Mouse (Mus musculus) heart, embryonic 11.5 days (tissue): Measurements from ENCODE around the gene Slc6a17. TPM values are rescaled to one million over a fixed set of nuclear protein-coding genes. Genes with fewer than 3 reads are reported as not detected.
A peak's percentile ranks its signal among the peaks of the same experiment; 100 is the strongest.

Experiments
- ATAC-seq: fragments of 200-750 bp; cut with Nextera tagmentation; replicated peaks from 2 replicates; pipeline ENCODE4 v1.8.0; 2017; ENCODE audit warnings: moderate library complexity; ENCODE audit not compliant: insufficient number of reproducible peaks, low FRiP score, low TSS enrichment
- H3K27ac ChIP-seq: fragments of 300-500 bp; sonication (generic); 2 replicates; pipeline ENCODE4 v1.5.1; 2014; ENCODE audit warnings: mild to moderate bottlenecking, low read depth, low read length
- H3K27me3 ChIP-seq: fragments of 300-500 bp; sonication (generic); 2 replicates; pipeline ENCODE4 v1.6.1; 2014; ENCODE audit warnings: mild to moderate bottlenecking, low read length, mixed read lengths; ENCODE audit not compliant: control insufficient read depth, insufficient read depth
- H3K36me3 ChIP-seq: fragments of 300-500 bp; sonication (generic); 2 replicates; pipeline ENCODE4 v1.6.1; 2014; ENCODE audit warnings: mild to moderate bottlenecking, low read length, moderate library complexity, mixed read lengths; ENCODE audit not compliant: control insufficient read depth, insufficient read depth
- H3K4me1 ChIP-seq: fragments of 300-500 bp; sonication (generic); 2 replicates; pipeline ENCODE4 v1.6.1; 2014; ENCODE audit warnings: low read length; ENCODE audit not compliant: control insufficient read depth, insufficient read depth
- H3K4me2 ChIP-seq: fragments of 300-500 bp; sonication (generic); 2 replicates; pipeline ENCODE4 v1.6.1; 2014; ENCODE audit warnings: mild to moderate bottlenecking, moderate library complexity
- H3K4me3 ChIP-seq: fragments of 300-500 bp; sonication (generic); 2 replicates; pipeline ENCODE4 v1.5.1; 2014; ENCODE audit warnings: low read depth, low read length
- H3K9ac ChIP-seq: fragments of 300-500 bp; sonication (generic); 2 replicates; pipeline ENCODE4 v1.6.1; 2014; ENCODE audit warnings: mild to moderate bottlenecking, low read depth, low read length, moderate library complexity
- H3K9me3 ChIP-seq: fragments of 300-500 bp; sonication (generic); replicated peaks from 2 replicates; pipeline ENCODE4 v1.6.1; 2016; ENCODE audit warnings: low read length; ENCODE audit not compliant: control insufficient read depth
- WGBS: fragments of 180-500 bp; shearing (Covaris S2); extraction: QIAGEN DNeasy Blood & Tissue Kit; methylation state at CpG from one replicate; pipeline ENCODE4 v1.1.7; 2014; ENCODE audit not compliant: insufficient replicate concordance; 5-methylcytosine and 5-hydroxymethylcytosine counted together
- polyA plus RNA-seq: library from polyadenylated mRNA; unstranded; fragments of >200 nt; fragmentation: Nextera tagmentation; extraction: Ambion mirVana; gene quantifications from 2 replicates; pipeline ENCODE4 v1.2.1, GENCODE M21; 2014

The Slc6a17 gene
- polyA plus RNA-seq, result 3.3 and 4.0 TPM in 2 replicates

GRCm38 (mm10) chr3:107517631-107518108 lies at the start of gene Slc6a17:
Gene Slc6a17 (minus strand): TSS chr3:107518018.
- H3K27me3 ChIP-seq, result peaks cover 62% of the 10 kb centered on the region
- WGBS, result under 1% methylated on average over 67 of the region's 68 CpGs
- peaks cover 3% of the 10 kb centered on the region; the same call in 1 of the 2 replicates for H3K4me1 ChIP-seq
- peak within 1 kb of the TSS; percentile 89 for H3K4me2 ChIP-seq
- no peaks in the 10 kb centered on the region for H3K36me3 ChIP-seq
- H3K9ac ChIP-seq, result peak within 1 kb of the TSS; percentile 67
- ATAC-seq, result peak; percentile 58
- H3K4me3 ChIP-seq, result peak within 1 kb of the TSS; percentile 60
- no peaks in the 10 kb centered on the region for H3K9me3 ChIP-seq
- no peak within 1 kb of the TSS for H3K27ac ChIP-seq

GRCm38 (mm10) chr3:107565331-107565730 lies 47.5 kb upstream of the Slc6a17 start:
- Histone ChIP-seq H3K36me3 (no peaks in the 10 kb centered on the region), H3K27me3 (peaks cover 6% of the 10 kb centered on the region; the same call in 1 of the 2 replicates), H3K27ac (peak overlapping the region; percentile 36), H3K4me1 (peaks cover 37% of the 10 kb centered on the region), H3K9me3 (no peaks in the 10 kb centered on the region), H3K9ac (peak overlapping the region; percentile 3), H3K4me3 (no peak overlapping the region), H3K4me2 (no peak overlapping the region)
- ATAC-seq, result no peak
- WGBS, result 9% methylated on average over 3 of the region's 3 CpGs

DNA sequence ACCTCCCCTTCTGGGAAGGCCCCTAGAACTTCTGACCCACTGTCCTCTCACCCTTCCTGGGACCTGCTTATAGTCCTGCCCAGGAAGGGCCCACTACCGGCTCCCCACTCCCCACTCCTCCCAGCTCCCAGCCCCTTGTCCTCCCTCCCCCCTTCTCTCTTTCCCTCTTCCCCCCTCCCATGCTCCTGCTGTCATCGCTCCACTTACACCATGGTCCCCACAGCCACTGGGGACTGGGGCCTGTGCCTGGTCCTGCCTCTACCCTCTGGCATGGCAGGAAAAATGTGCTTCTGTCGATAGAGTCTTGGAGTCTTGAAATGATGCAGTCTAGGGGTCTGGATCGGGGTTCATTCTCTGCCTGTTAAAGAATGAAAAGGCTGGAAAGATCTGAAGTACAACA lies 46.1 kb upstream of the Slc6a17 start:
- Histone ChIP-seq H3K27ac (peak overlapping the region; percentile 90), H3K36me3 (no peaks in the 10 kb centered on the region), H3K4me1 (peaks cover 35% of the 10 kb centered on the region), H3K4me2 (no peak overlapping the region), H3K4me3 (no peak overlapping the region), H3K27me3 (peaks cover 9% of the 10 kb centered on the region; the same call in 1 of the 2 replicates), H3K9me3 (no peaks in the 10 kb centered on the region), H3K9ac (no peak overlapping the region)
- peak; percentile 62 for ATAC-seq
- WGBS, result 8% methylated on average over 4 of the region's 4 CpGs

DNA sequence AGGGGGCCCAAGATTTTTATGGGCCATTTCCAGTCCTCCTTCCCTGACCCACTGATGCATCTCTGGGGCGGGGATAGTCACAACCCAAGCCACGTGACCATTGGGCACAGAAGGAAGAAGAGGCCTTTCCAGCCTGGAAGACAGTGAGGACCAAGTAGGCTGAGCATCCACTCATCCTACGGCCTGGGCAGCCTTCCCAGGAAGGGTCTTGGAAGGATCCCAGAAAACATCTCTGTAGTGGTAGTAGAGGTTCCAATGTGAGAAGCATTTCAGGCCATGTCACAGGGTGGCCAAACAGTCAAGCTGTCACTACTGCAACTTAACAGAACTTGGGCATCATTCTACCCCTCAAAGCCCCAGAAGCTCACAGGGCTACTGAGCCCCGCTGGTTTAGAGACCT lies 44.8 kb upstream of the Slc6a17 start:
- Histone ChIP-seq H3K4me1 (peaks cover 25% of the 10 kb centered on the region), H3K9ac (no peak overlapping the region), H3K27me3 (peaks cover 13% of the 10 kb centered on the region; the same call in 1 of the 2 replicates), H3K4me3 (no peak overlapping the region), H3K9me3 (no peaks in the 10 kb centered on the region), H3K27ac (no peak overlapping the region), H3K36me3 (no peaks in the 10 kb centered on the region), H3K4me2 (no peak overlapping the region)
- ATAC-seq, result no peak
- 84% methylated on average over 4 of the region's 4 CpGs for WGBS

DNA sequence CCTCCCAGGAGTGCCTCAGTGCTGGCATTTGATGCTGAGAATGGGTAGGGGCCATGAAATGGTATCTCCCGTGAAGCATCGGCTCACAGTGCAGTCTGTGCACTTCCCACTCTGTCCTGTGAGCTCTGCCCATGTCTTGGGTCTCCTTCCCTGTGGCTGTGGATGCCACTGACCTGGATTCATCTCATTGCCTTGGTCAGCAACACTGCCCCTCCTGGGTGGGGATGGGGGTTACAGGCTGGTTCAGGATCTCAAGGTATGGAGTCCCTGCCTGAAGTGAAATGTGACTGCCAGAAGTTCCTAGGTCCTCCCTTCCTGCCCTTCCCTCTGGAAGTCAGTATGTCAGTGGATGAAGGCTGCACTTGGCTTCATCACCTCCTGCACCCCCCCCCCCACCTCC lies 44.3 kb upstream of the Slc6a17 start:
- H3K4me1 ChIP-seq, result peaks cover 25% of the 10 kb centered on the region
- WGBS, result 69% methylated on average over 2 of the region's 2 CpGs
- H3K36me3 ChIP-seq, result no peaks in the 10 kb centered on the region
- H3K4me2 ChIP-seq, result no peak overlapping the region
- no peak overlapping the region for H3K9ac ChIP-seq
- ATAC-seq, result no peak
- H3K27me3 ChIP-seq, result peaks cover 15% of the 10 kb centered on the region; the same call in 1 of the 2 replicates
- no peak overlapping the region for H3K27ac ChIP-seq
- H3K4me3 ChIP-seq, result no peak overlapping the region
- H3K9me3 ChIP-seq, result no peaks in the 10 kb centered on the region

- Histone ChIP-seq H3K4me1 (peaks cover 13% of the 10 kb centered on the region), H3K36me3 (no peaks in the 10 kb centered on the region), H3K9ac (no peak overlapping the region), H3K9me3 (no peaks in the 10 kb centered on the region), H3K4me2 (no peak overlapping the region), H3K27ac (no peak overlapping the region), H3K4me3 (no peak overlapping the region), H3K27me3 (peaks cover 20% of the 10 kb centered on the region; the same call in 1 of the 2 replicates)
- ATAC-seq, result peak; percentile 49; the same call in 1 of the 2 replicates
- 16% methylated on average over 3 of the region's 3 CpGs for WGBS
These were observed 41.4 kb upstream of the Slc6a17 start for GRCm38 (mm10) chr3:107559183-107559582.

DNA sequence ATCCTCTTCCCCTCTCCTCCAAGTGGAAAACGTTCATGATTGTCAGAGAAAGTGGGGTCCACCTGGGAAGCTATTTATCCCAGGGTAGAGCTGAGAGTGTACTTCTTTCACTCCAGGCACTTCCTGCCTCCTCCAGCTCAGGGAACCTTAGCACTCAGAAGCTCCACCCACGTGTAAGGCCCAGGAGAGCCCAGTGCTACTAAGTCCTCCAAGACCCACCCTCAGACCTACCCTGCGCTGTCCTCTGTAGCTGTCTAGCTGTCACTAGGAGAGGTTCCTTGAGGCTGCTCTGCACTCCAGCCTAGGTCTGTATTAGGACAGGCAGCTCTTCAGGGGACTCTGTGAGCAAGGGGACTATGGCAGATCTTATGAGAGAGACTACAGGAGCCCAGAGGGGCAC lies 40.9 kb upstream of the Slc6a17 start:
- no peak overlapping the region for H3K4me3 ChIP-seq
- no peaks in the 10 kb centered on the region for H3K36me3 ChIP-seq
- 19% methylated on average over 3 of the region's 3 CpGs for WGBS
- peaks cover 20% of the 10 kb centered on the region; the same call in 1 of the 2 replicates for H3K27me3 ChIP-seq
- ATAC-seq, result no peak
- H3K9ac ChIP-seq, result no peak overlapping the region
- no peak overlapping the region for H3K27ac ChIP-seq
- H3K4me1 ChIP-seq, result peaks cover 13% of the 10 kb centered on the region
- no peak overlapping the region for H3K4me2 ChIP-seq
- no peaks in the 10 kb centered on the region for H3K9me3 ChIP-seq

DNA sequence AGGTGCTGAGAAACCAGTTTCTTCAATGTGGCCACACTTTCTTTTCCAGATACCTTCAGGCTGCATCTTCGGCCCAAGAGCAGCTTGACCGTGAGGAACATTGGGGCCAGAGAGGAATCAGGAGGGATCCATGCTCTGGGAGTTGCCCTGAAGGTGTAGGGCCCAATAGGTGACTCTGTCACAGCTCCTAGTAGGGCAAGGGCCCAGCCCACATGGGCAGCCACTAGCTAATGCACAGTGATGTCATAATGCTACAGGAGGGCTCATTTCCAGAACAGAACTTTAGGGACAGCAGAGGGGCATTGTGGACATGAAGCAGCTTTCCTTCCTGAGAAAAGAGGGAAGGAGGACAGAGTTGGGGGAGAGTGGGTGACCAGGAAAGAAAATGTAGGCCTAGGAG lies 37.0 kb upstream of the Slc6a17 start, which contains the start of gene Ubl4b:
Gene Ubl4b (minus strand): TSS at position 232 of the 400 bp plus-strand sequence.
- no peaks in the 10 kb centered on the region for H3K9me3 ChIP-seq
- H3K4me3 ChIP-seq, result no peak within 1 kb of the TSS
- H3K27ac ChIP-seq, result no peak within 1 kb of the TSS
- no peak within 1 kb of the TSS for H3K4me2 ChIP-seq
- no peaks in the 10 kb centered on the region for H3K36me3 ChIP-seq
- WGBS, result 66% methylated on average over 2 of the region's 2 CpGs
- no peaks in the 10 kb centered on the region for H3K4me1 ChIP-seq
- no peak within 1 kb of the TSS for H3K9ac ChIP-seq
- H3K27me3 ChIP-seq, result peaks cover 17% of the 10 kb centered on the region; the same call in 1 of the 2 replicates
- no peak for ATAC-seq
